Mouse (Mus musculus) limb, embryonic 10.5 days (tissue): ENCODE measurements around the gene Acad10. TPM values are rescaled to one million over a fixed set of nuclear protein-coding genes. Genes with fewer than 3 reads are reported as not detected.
A peak's percentile ranks its signal among the peaks of the same experiment; 100 is the strongest.
"Not testable (repeated sequence)": the region's sequence is repeated elsewhere in the genome, so short reads cannot be mapped to it uniquely, and the experiment has no call there.

Experiments
- DNase-seq: peaks from one replicate; pipeline ENCODE4 v3.0.0-alpha.2; 2017; ENCODE audit warnings: low spot score
- H3K27ac ChIP-seq: fragments of 300-500 bp; sonication (generic); 2 replicates; pipeline ENCODE4 v1.5.1; 2016; ENCODE audit warnings: mild to moderate bottlenecking
- H3K27me3 ChIP-seq: fragments of 300-500 bp; sonication (generic); 2 replicates; pipeline ENCODE4 v1.6.1; 2016; ENCODE audit warnings: low read depth, mild to moderate bottlenecking; ENCODE audit not compliant: poor library complexity, severe bottlenecking
- H3K36me3 ChIP-seq: fragments of 300-500 bp; sonication (generic); 2 replicates; pipeline ENCODE4 v1.6.1; 2016; ENCODE audit warnings: mild to moderate bottlenecking, moderate library complexity
- H3K4me1 ChIP-seq: fragments of 300-500 bp; sonication (generic); 2 replicates; pipeline ENCODE4 v1.6.1; 2016
- H3K4me3 ChIP-seq: fragments of 300-500 bp; sonication (generic); 2 replicates; pipeline ENCODE4 v1.5.1; 2016; ENCODE audit warnings: mild to moderate bottlenecking, moderate library complexity
- H3K9me3 ChIP-seq: fragments of 300-500 bp; sonication (generic); replicated peaks from 2 replicates; pipeline ENCODE4 v1.6.1; 2016; ENCODE audit warnings: mild to moderate bottlenecking
- WGBS: fragments of 180-500 bp; shearing (Covaris S2); methylation state at CpG from one replicate; pipeline ENCODE4 v1.1.7; 2016; 5-methylcytosine and 5-hydroxymethylcytosine counted together
- polyA plus RNA-seq: library from polyadenylated mRNA; unstranded; fragments of >200 nt; fragmentation: Nextera tagmentation; extraction: Ambion mirVana; gene quantifications from 2 replicates; pipeline ENCODE4 v1.2.1, GENCODE M21; 2016

The Acad10 gene
- polyA plus RNA-seq, 1 experiment from 2014 or later, result 2.0 TPM

DNA sequence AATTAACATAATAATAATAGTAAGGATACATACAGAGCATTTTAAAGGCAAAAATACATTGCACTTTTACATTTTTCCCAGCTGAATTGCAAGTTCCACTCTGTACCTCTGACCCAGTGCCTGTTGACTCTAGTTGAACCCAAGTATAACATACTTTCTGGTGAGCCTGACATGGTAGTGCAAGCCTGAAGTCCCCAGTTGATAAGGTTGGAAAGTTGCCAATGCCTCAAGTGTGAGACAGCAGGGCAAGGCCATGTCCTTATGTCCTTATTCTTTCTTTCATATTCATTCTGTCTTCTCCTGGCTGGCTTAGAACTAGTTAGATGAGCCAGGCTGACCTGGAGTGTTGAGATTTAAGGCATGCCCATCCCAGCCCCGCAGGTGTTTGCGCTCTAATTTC, 21.9 kb upstream of the Acad10 start:
- peaks cover 97% of the 10 kb centered on the region for H3K36me3 ChIP-seq
- no peaks in the 10 kb centered on the region for H3K9me3 ChIP-seq
- DNase-seq, result no peak
- no peak overlapping the region for H3K4me3 ChIP-seq
- H3K27ac ChIP-seq, result no peak overlapping the region
- H3K4me1 ChIP-seq, result no peaks in the 10 kb centered on the region
- H3K27me3 ChIP-seq, result no peaks in the 10 kb centered on the region
- WGBS, result 98% methylated on average over 2 of the region's 2 CpGs

DNA sequence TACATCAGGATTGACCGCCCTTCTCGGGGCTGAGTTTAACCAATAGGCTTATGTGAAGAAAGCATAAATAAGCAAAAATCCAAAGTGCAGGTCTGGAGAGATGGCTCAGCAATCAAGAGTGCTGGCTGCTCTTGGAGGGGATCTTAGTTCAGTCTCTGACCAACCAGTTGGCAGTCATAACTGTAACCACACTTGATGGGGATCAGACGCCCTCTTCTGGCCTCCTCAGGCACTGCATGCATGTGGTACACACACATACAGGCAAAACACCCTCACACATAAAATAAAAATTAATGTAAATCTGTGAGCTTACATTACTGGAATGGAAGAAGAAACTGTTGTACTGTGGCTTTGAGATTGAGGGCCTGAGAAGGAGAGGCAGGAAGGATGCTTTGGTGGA, 10.1 kb upstream of the Acad10 start:
- WGBS, result 79% methylated on average over 3 of the region's 3 CpGs
- Histone ChIP-seq H3K27ac (no peak overlapping the region), H3K9me3 (no peaks in the 10 kb centered on the region), H3K4me3 (no peak overlapping the region), H3K27me3 (no peaks in the 10 kb centered on the region), H3K4me1 (no peaks in the 10 kb centered on the region), H3K36me3 (peaks cover 90% of the 10 kb centered on the region)
- DNase-seq, result no peak

DNA sequence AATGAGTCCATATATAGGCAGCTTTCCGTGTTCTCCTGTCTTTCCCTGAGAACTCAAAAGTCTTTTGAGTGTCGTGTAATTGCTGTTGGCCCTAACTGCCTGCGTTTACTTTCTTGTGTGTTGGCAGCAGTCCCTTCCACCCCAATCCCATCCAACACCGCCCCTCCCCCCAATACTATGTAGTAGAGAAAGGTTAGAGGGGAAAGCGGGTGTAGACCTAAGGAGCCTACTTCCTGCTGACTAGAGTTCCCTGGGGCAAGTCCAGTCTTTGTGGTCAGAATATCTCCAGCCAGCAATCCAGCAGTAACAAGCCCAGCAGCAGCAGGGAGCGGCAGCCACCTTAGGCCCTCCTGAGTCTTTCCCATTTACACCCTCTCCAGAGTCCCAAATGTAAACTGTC, 8.1 kb upstream of the Acad10 start:
- DNase-seq, result no peak
- 81% methylated on average over 6 of the region's 6 CpGs for WGBS
- peaks cover 89% of the 10 kb centered on the region for H3K36me3 ChIP-seq
- no peak overlapping the region for H3K27ac ChIP-seq
- H3K4me1 ChIP-seq, result no peaks in the 10 kb centered on the region
- no peaks in the 10 kb centered on the region for H3K27me3 ChIP-seq
- H3K9me3 ChIP-seq, result no peaks in the 10 kb centered on the region
- no peak overlapping the region for H3K4me3 ChIP-seq

DNA sequence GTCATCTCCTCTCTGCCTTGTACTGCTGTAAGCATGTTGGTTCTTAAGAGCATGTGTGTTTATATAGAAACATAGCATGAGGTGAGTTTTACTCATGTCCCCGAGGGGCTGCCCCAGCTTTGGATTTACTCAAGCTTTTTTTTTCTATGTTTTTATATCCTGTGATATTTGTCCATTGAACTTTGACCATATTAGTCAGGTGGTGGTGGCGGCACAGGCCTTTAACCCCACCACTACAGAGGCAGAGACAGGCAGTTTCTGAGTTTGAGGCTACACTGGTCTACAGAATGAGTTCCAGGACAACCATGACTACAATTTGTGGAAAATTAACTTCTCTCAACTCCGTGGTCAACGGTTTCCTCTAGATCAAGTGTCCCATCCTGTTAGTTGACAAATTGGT, 6.8 kb upstream of the Acad10 start:
- no peak overlapping the region for H3K27ac ChIP-seq
- no peak for DNase-seq
- H3K36me3 ChIP-seq, result peaks cover 88% of the 10 kb centered on the region

DNA sequence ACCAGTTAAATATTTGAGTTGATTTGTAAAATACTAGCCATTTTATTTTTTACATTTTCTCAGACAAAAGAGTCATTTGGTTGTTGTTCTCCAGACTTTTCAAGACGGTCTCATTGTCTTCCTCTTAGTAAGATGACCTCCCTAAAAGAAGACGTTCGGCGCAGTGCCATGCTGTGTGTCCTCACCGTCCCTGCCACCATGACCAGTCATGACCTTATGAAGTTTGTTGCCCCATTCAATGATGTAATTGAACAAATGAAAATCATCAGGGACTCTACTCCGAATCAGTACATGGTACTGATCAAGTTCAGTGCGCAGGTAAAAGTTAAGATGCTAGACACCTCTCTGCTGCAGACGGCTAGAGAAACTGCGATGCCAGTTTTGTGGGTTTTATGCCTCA, 4.7 kb upstream of the Acad10 start:
- 95% methylated on average over 9 of the region's 9 CpGs for WGBS
- Histone ChIP-seq H3K27me3 (no peaks in the 10 kb centered on the region), H3K4me3 (no peak overlapping the region), H3K4me1 (peaks cover 22% of the 10 kb centered on the region), H3K36me3 (peaks cover 72% of the 10 kb centered on the region), H3K27ac (no peak overlapping the region), H3K9me3 (no peaks in the 10 kb centered on the region)
- no peak for DNase-seq

More for the DNA sequence above, 6.8 kb upstream of the Acad10 start:
- Histone ChIP-seq H3K4me1 (peaks cover 1% of the 10 kb centered on the region; the same call in 1 of the 2 replicates), H3K27me3 (no peaks in the 10 kb centered on the region), H3K4me3 (no peak overlapping the region), H3K9me3 (no peaks in the 10 kb centered on the region)
- 95% methylated on average over 4 of the region's 4 CpGs for WGBS

DNA sequence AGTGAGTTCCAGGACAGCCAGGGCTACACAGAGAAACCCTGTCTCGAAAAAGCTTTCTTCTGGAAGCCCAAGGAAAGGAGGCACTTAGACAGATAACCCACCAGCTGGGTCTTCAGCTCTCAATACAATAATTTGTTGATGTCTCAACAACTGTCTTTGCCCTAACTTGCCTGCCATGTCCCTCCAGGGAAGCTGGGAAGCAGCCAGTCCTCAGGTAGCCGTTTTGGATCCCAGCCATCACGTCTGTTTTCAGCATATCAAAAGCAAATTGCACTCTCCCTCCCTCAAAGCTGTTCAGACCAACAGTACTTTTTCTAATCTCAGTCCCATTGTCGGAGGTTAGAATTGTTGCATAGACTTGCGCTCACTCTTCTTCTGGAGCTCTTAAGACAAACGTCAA, 3.8 kb upstream of the Acad10 start:
- no peak for DNase-seq
- Histone ChIP-seq H3K27ac (no peak overlapping the region), H3K4me3 (no peak overlapping the region), H3K9me3 (no peaks in the 10 kb centered on the region), H3K27me3 (no peaks in the 10 kb centered on the region), H3K36me3 (peaks cover 63% of the 10 kb centered on the region), H3K4me1 (peaks cover 28% of the 10 kb centered on the region)
- 86% methylated on average over 6 of the region's 6 CpGs for WGBS

DNA sequence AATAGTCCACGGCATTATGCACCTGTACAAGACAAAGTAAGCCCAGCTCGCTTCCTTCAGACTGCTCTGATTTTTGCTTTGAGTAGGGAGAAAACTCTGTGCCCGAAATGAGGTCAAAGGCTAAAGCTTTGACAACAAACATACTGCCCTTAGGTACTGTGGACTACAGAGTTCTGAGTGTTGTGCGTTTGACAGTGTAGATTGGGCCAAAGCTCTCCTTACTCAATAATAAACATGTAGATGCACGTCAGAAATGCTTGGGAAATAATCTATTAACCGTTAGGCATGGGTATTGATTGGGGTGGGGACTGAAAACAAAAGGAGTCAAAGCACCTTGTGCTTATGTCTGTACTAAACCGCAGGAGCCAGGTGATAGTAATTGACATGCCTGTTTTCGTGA, 3.1 kb upstream of the Acad10 start:
- DNase-seq, result no peak
- H3K4me3 ChIP-seq, result no peak overlapping the region
- no peaks in the 10 kb centered on the region for H3K27me3 ChIP-seq
- no peak overlapping the region for H3K27ac ChIP-seq
- no peaks in the 10 kb centered on the region for H3K9me3 ChIP-seq
- H3K4me1 ChIP-seq, result peaks cover 28% of the 10 kb centered on the region
- H3K36me3 ChIP-seq, result peaks cover 57% of the 10 kb centered on the region
- WGBS, result 88% methylated on average over 8 of the region's 8 CpGs

DNA sequence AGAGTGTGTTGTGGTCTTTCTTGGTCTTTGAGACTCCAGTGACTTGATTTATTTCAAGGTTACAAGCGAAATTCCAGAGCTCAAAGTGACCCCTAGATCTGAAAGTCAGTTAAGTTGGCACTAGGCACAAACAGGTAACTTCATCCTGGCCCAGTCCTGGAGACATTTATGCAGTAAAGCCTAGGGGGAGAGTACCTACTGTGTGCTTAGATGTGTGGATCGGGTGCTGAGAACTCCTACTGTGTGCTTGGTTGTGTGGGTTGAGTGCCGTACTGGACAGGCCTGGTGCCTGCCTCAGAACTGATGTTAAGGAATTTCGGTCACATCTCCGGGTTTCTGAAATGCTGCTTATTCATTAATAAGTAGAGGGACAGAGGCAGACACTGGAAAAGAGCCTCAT, 1.2 kb upstream of the Acad10 start:
- WGBS, result 90% methylated on average over 5 of the region's 5 CpGs
- peaks cover 41% of the 10 kb centered on the region for H3K36me3 ChIP-seq
- peak overlapping the region; percentile 89 for H3K4me3 ChIP-seq
- H3K4me1 ChIP-seq, result peaks cover 28% of the 10 kb centered on the region
- no peak for DNase-seq
- H3K27me3 ChIP-seq, result no peaks in the 10 kb centered on the region
- H3K27ac ChIP-seq, result no peak overlapping the region
- no peaks in the 10 kb centered on the region for H3K9me3 ChIP-seq

DNA sequence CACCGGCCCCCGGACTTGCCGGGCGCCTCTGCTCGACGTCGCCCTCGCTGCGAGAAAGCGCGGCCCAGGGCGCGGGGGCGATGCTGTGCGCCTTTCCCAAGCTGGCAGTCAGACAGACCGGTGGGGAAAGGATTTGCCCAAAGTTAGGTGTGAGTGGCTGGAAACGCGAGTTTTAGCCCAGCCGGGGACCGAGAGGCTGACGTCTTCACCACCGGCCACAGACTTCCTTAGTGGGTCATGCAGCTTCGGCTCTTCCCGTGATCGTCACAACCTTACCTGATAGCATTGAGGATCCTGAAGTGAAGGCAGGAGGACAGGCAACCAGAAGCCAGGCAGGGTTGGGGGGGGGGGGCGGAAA, 562 bp upstream of the Acad10 start:
- 2% methylated on average over 26 of the region's 26 CpGs for WGBS
- Histone ChIP-seq H3K4me3 (peak overlapping the region; percentile 89), H3K27ac (peak overlapping the region; percentile 89), H3K4me1 (peaks cover 28% of the 10 kb centered on the region), H3K27me3 (no peaks in the 10 kb centered on the region), H3K36me3 (peaks cover 35% of the 10 kb centered on the region), H3K9me3 (no peaks in the 10 kb centered on the region)
- no peak for DNase-seq

DNA sequence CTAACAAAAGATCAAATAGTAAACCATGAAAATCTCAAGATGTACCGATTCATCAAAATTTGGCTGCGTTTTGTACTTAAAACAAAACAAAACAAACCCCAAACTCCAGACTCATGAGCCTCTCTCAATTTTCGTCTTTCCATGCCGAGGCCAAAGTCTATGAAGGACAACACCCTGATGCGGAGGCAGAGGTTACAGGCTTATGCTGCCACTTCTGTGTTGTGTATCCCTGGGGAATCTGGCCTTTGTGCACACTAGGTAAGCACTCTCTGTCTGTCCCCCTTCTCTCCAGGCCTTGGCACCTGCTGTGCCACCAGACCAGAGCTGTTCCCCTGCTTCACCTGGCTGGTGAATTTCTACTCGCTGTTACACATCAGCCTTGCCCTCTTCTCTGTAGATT, 2.7 kb downstream of the Acad10 start:
- H3K4me1 ChIP-seq, result peaks cover 28% of the 10 kb centered on the region
- not testable (repeated sequence) for H3K4me3 ChIP-seq, DNase-seq, H3K36me3 ChIP-seq, H3K9me3 ChIP-seq, H3K27me3 ChIP-seq, H3K27ac ChIP-seq
- 88% methylated on average over 6 of the region's 6 CpGs for WGBS

DNA sequence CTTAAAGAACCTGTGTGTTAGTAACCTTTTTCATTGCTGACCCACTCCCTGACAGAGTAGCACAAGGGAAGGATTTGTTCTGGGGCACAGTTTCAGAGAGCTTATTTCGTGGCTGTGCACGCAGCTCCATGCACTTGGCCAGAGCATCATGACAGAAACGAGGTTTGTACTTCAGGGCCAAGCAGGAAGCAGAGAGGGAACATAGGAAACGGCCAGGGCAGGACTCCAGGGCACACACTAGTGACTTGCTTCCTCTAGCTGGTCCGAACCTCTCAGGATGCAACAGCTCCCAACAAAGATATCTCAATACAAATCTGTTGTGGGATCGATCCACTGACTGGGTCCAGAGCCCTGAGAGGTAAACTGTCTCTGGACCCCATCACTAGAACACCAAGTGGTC, 3.4 kb downstream of the Acad10 start:
- H3K36me3 ChIP-seq, DNase-seq, H3K4me3 ChIP-seq, H3K27me3 ChIP-seq, H3K27ac ChIP-seq, H3K9me3 ChIP-seq: not testable (repeated sequence)
- peaks cover 25% of the 10 kb centered on the region for H3K4me1 ChIP-seq
- 86% methylated on average over 6 of the region's 6 CpGs for WGBS

DNA sequence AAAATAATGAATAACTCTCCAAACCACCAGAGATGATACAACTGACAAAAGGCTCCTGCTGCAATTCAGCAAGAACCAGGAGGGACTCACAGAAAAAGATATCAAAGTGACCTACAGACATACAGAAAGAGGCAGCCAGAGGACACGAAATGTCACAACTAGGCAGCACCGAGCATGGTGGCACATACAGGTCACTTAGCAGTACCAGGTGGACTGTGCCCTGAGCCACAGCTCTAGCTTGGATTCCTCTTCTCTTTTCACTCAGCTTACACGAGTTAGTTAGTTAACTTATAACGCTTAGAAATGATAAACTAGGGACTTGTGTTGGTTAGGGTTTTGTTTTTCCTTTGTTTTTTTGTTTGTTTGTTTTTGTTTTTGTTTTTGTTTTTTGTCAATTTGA, 5.8 kb downstream of the Acad10 start:
- no peaks in the 10 kb centered on the region for H3K9me3 ChIP-seq
- no peak overlapping the region for H3K27ac ChIP-seq
- no peak for DNase-seq
- H3K36me3 ChIP-seq, result no peaks in the 10 kb centered on the region
- H3K4me1 ChIP-seq, result peaks cover 5% of the 10 kb centered on the region
- no peaks in the 10 kb centered on the region for H3K27me3 ChIP-seq
- WGBS, result 90% methylated on average over 4 of the region's 4 CpGs
- no peak overlapping the region for H3K4me3 ChIP-seq

DNA sequence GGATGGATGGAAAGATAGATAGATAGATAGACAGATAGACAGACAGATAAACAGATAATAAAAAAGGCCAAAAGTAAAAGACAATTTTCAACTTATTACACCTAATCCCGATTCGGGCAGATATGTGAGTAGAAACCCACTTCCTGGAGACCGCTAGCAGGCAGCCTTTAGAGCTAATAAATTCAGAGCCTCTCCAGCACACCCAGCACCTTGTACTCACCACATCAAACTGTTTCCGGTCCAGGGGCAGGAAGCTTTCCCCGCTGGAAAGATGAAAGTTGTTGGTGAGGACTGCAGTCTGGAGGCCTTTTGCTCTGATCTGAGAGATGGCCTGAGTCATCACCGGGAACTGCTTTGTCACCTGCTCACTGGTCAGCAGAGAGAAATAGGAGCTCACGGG, 11.2 kb downstream of the Acad10 start:
- Histone ChIP-seq H3K4me3 (no peak overlapping the region), H3K27ac (no peak overlapping the region), H3K36me3 (no peaks in the 10 kb centered on the region), H3K27me3 (no peaks in the 10 kb centered on the region), H3K4me1 (peaks cover 21% of the 10 kb centered on the region), H3K9me3 (no peaks in the 10 kb centered on the region)
- WGBS, result 59% methylated on average over 7 of the region's 7 CpGs
- no peak for DNase-seq

DNA sequence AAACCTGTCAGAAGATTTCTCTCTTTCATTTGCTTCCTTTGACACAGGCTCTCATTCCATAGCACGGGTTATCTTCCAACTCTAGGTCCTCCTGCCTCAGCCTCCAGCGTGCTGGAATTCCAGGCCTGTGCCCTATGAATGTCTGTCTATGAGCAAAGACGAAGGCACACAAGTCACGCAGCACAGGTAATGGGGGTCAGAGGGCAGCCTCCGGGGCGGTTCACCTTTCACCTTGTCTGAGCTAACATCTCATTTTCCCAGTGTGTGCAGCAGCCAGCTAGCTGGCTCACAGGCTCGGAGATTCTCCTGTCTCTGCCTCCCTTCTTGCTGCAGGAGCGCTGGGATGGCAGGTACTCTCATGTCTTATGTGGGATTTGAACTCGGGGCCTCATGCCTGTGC, 20.7 kb downstream of the Acad10 start:
- Histone ChIP-seq H3K9me3 (no peaks in the 10 kb centered on the region), H3K27ac (no peak overlapping the region), H3K4me3 (no peak overlapping the region), H3K4me1 (no peaks in the 10 kb centered on the region), H3K36me3 (no peaks in the 10 kb centered on the region; the same call in 1 of the 2 replicates), H3K27me3 (no peaks in the 10 kb centered on the region)
- 91% methylated on average over 9 of the region's 9 CpGs for WGBS
- DNase-seq, result no peak
